Mouse (Mus musculus) CH12.LX (cell line): ENCODE data around the gene Cgref1.

Experiments
- CTCF ChIP-seq, 2 experiments: IDR thresholded peaks in 1 of 2; conservative IDR thresholded peaks in 1 of 2; 2 replicates each; pipeline ENCODE4 v1.5.1; 2011 to 2012; ENCODE audit warnings: low read depth in 2 of 2, low read length in 2 of 2, improper control_type of control experiment in 1 of 2, inconsistent platforms in 1 of 2, mild to moderate bottlenecking in 1 of 2, moderate library complexity in 1 of 2
- E2F4 ChIP-seq: IDR thresholded peaks from 2 replicates; pipeline ENCODE4 v1.6.1; 2011; ENCODE audit warnings: low read depth, low read length, improper control_type of control experiment; ENCODE audit not compliant: insufficient replicate concordance
- EP300 ChIP-seq: IDR thresholded peaks from 2 replicates; pipeline ENCODE4 v1.6.1; 2011; ENCODE audit warnings: low read length, improper control_type of control experiment
- MAX ChIP-seq: IDR thresholded peaks from 2 replicates; pipeline ENCODE4 v1.6.1; 2011; ENCODE audit warnings: low read length, improper control_type of control experiment
- POLR2A ChIP-seq: IDR thresholded peaks from 2 replicates; pipeline ENCODE4 v1.6.1; 2011; ENCODE audit warnings: low read depth, mild to moderate bottlenecking, improper control_type of control experiment, low read length

DNA sequence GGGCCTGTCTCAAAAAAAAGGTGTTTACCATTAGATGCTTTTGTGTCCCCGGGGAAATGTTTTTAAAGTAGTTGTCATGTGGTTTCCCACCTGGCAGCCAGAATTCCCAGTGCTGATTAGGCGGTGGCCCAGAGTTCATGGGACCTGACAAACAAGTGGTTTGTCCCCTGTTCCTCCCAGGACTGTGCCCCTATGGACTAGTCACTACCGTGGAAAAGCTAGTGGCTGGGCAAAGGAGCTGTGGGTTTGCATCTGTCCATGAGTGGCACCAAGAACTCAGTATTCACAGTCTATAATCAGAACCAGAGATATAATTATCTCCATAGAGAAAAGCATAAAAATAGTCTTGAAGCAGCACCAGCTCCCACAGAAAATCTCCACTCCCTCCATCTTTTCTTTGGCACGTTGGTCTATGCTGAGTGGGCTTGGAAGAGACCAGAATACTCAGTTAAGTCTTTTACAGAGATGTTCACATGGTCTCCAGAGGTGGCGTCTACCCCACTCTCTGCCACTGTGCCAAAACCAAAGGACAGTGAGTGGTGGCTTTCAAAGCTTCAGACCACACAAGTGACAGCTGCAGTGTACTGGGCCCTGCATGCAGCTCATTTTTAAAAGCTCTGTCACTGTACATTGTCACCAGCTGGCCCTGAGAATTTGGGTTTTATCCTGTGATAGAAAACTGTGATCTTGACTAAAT is 47.7 kb upstream of the Cgref1 start:
- TF ChIP-seq CTCF (conservative IDR thresholded peaks at IDR 0.05 in 1 of 2, IDR thresholded peaks at IDR 0.05 in 1 of 2; ENCODE audit: low read depth in 2 of 2, low read length in 2 of 2) (no peak), E2F4 (no peak), MAX (no peak), POLR2A (no peak), EP300 (no peak)
